Mouse (Mus musculus): Measurements from ENCODE around the gene Ppm1n. TPM values are rescaled to one million over a fixed set of nuclear protein-coding genes. Genes with fewer than 3 reads are reported as not detected.

Ppm1n gene
- polyA plus RNA-seq, 1 experiment = 0.05 TPM

- Histone ChIP-seq H3K79me2 (ENCODE audit: control insufficient read depth, insufficient read depth) (peaks cover 42% of the 10 kb centered on the region), H3K27me3 (ENCODE audit: control insufficient read depth, insufficient read depth, insufficient read length) (no peaks in the 10 kb centered on the region), H3K36me3 (ENCODE audit: control insufficient read depth, insufficient read depth) (peaks cover 5% of the 10 kb centered on the region), H3ac (ENCODE audit: control insufficient read depth, insufficient read length, low read depth) (no peak overlapping the region), H3K4me3 (ENCODE audit: insufficient read depth, poor library complexity, severe bottlenecking) (no peak overlapping the region), H3K79me3 (ENCODE audit: low read depth) (peaks cover 11% of the 10 kb centered on the region)
- TF ChIP-seq USF1 (IDR thresholded peaks at IDR 0.05; ENCODE audit: low read depth) = no peak
- TF ChIP-seq MYOD1 (IDR thresholded peaks at IDR 0.05; ENCODE audit: control insufficient read depth, insufficient read length, low read depth) = no peak
- no peak for TF ChIP-seq FOSL1 (IDR thresholded peaks at IDR 0.05; ENCODE audit: insufficient read depth, low read length, poor library complexity, severe bottlenecking)
- TF ChIP-seq CEBPB (IDR thresholded peaks at IDR 0.05; ENCODE audit: low read depth) = no peak
- no peak for TF ChIP-seq CTCF (IDR thresholded peaks at IDR 0.05; ENCODE audit: control insufficient read depth, insufficient read depth, insufficient read length)
- TF ChIP-seq MYOG (IDR thresholded peaks at IDR 0.05; ENCODE audit: control insufficient read depth, extremely low read depth, insufficient read length) = no peak
- no peak for TF ChIP-seq MAX (IDR thresholded peaks at IDR 0.05)
Measured at GRCm38 (mm10) chr7:19243858-19244257, 36.0 kb downstream of the Ppm1n start.

DNA sequence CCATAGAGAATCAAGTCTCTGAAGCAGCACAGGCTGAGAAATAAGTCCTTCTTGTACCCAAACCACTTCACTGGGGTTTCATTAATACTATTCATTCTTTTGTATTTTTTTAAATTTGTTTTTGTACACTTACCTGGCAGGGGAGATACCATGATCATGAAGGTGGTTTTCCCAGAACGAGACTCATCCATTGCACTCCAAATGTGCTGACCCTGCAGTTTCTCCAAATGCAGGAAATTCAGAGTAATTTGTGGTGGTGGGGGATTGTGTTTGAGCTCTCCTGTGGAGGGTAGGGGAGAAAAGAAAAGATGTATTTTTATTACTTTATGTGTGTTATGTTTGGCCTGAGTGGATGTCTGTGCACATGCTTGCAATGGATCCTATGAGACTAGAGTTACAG lies 37.9 kb downstream of the Ppm1n start:
- Histone ChIP-seq H3K36me3 (ENCODE audit: control insufficient read depth, insufficient read depth) (no peaks in the 10 kb centered on the region), H3K79me2 (ENCODE audit: control insufficient read depth, insufficient read depth) (peaks cover 49% of the 10 kb centered on the region), H3ac (ENCODE audit: control insufficient read depth, insufficient read length, low read depth) (no peak overlapping the region), H3K27me3 (ENCODE audit: control insufficient read depth, insufficient read depth, insufficient read length) (no peaks in the 10 kb centered on the region), H3K79me3 (ENCODE audit: low read depth) (peaks cover 13% of the 10 kb centered on the region), H3K4me3 (ENCODE audit: insufficient read depth, poor library complexity, severe bottlenecking) (no peak overlapping the region)
- no peak for TF ChIP-seq MYOD1 (IDR thresholded peaks at IDR 0.05; ENCODE audit: control insufficient read depth, insufficient read length, low read depth)
- TF ChIP-seq MYOG (IDR thresholded peaks at IDR 0.05; ENCODE audit: control insufficient read depth, extremely low read depth, insufficient read length) = no peak
- no peak for TF ChIP-seq MAX (IDR thresholded peaks at IDR 0.05)
- no peak for TF ChIP-seq CTCF (IDR thresholded peaks at IDR 0.05; ENCODE audit: control insufficient read depth, insufficient read depth, insufficient read length)
- TF ChIP-seq CEBPB (IDR thresholded peaks at IDR 0.05; ENCODE audit: low read depth) = no peak
- no peak for TF ChIP-seq USF1 (IDR thresholded peaks at IDR 0.05; ENCODE audit: low read depth)
- no peak for TF ChIP-seq FOSL1 (IDR thresholded peaks at IDR 0.05; ENCODE audit: insufficient read depth, low read length, poor library complexity, severe bottlenecking)

DNA sequence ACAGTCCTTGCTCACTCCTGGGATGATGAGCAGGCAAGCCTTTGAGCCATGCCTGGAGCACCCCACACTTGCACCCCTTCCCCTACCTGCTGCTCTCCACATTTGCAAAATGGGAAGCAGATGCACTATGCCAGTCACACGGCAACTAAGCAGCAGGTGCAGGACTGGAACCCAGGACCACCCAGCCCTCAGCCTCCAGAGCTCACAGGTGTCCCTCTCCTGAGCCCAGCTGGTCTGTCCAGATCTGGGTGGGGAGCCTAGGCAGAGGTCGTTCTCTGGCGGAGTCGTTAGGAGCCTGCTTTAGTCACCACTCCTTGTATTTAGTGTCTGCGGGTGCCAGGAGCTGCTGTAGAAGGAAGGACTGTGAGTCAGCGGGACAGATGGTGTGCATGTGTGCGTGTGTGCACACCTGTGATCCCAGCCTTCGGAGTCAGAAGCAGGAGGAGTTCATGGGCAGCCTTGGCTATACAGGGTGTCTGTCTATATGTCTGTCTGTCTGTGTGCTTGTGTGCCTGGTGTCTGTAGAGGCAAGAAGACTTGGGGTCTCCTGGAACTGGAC lies 38.9 kb downstream of the Ppm1n start:
- Histone ChIP-seq H3K79me3 (ENCODE audit: low read depth) (peaks cover 16% of the 10 kb centered on the region), H3K4me3 (ENCODE audit: insufficient read depth, poor library complexity, severe bottlenecking) (no peak overlapping the region), H3ac (ENCODE audit: control insufficient read depth, insufficient read length, low read depth) (no peak overlapping the region), H3K79me2 (ENCODE audit: control insufficient read depth, insufficient read depth) (peaks cover 58% of the 10 kb centered on the region), H3K27me3 (ENCODE audit: control insufficient read depth, insufficient read depth, insufficient read length) (no peaks in the 10 kb centered on the region), H3K36me3 (ENCODE audit: control insufficient read depth, insufficient read depth) (no peaks in the 10 kb centered on the region)
- TF ChIP-seq USF1 (IDR thresholded peaks at IDR 0.05; ENCODE audit: low read depth) (no peak), FOSL1 (IDR thresholded peaks at IDR 0.05; ENCODE audit: insufficient read depth, low read length, poor library complexity, severe bottlenecking) (no peak), MAX (IDR thresholded peaks at IDR 0.05) (no peak), MYOD1 (IDR thresholded peaks at IDR 0.05; ENCODE audit: control insufficient read depth, insufficient read length, low read depth) (no peak), CTCF (IDR thresholded peaks at IDR 0.05; ENCODE audit: control insufficient read depth, insufficient read depth, insufficient read length) (no peak), CEBPB (IDR thresholded peaks at IDR 0.05; ENCODE audit: low read depth) (no peak), MYOG (IDR thresholded peaks at IDR 0.05; ENCODE audit: control insufficient read depth, extremely low read depth, insufficient read length) (no peak)

GRCm38 (mm10) chr7:19239986-19240385 lies 39.9 kb downstream of the Ppm1n start:
- Histone ChIP-seq H3K4me3 (ENCODE audit: insufficient read depth, poor library complexity, severe bottlenecking) (no peak overlapping the region), H3K79me2 (ENCODE audit: control insufficient read depth, insufficient read depth) (peaks cover 68% of the 10 kb centered on the region), H3ac (ENCODE audit: control insufficient read depth, insufficient read length, low read depth) (no peak overlapping the region), H3K36me3 (ENCODE audit: control insufficient read depth, insufficient read depth) (no peaks in the 10 kb centered on the region), H3K27me3 (ENCODE audit: control insufficient read depth, insufficient read depth, insufficient read length) (no peaks in the 10 kb centered on the region), H3K79me3 (ENCODE audit: low read depth) (peaks cover 20% of the 10 kb centered on the region)
- TF ChIP-seq USF1 (IDR thresholded peaks at IDR 0.05; ENCODE audit: low read depth) (no peak), CEBPB (IDR thresholded peaks at IDR 0.05; ENCODE audit: low read depth) (no peak), MYOD1 (IDR thresholded peaks at IDR 0.05; ENCODE audit: control insufficient read depth, insufficient read length, low read depth) (no peak), MAX (IDR thresholded peaks at IDR 0.05) (no peak), FOSL1 (IDR thresholded peaks at IDR 0.05; ENCODE audit: insufficient read depth, low read length, poor library complexity, severe bottlenecking) (no peak), MYOG (IDR thresholded peaks at IDR 0.05; ENCODE audit: control insufficient read depth, extremely low read depth, insufficient read length) (no peak), CTCF (IDR thresholded peaks at IDR 0.05; ENCODE audit: control insufficient read depth, insufficient read depth, insufficient read length) (no peak)

GRCm38 (mm10) chr7:19239423-19239822 lies 40.4 kb downstream of the Ppm1n start:
- H3ac ChIP-seq (ENCODE audit: control insufficient read depth, insufficient read length, low read depth) = no peak overlapping the region
- H3K36me3 ChIP-seq (ENCODE audit: control insufficient read depth, insufficient read depth) = no peaks in the 10 kb centered on the region
- no peaks in the 10 kb centered on the region for H3K27me3 ChIP-seq (ENCODE audit: control insufficient read depth, insufficient read depth, insufficient read length)
- TF ChIP-seq CTCF (IDR thresholded peaks at IDR 0.05; ENCODE audit: control insufficient read depth, insufficient read depth, insufficient read length) (peak; percentile 55), USF1 (IDR thresholded peaks at IDR 0.05; ENCODE audit: low read depth) (no peak)
- no peak overlapping the region for H3K4me3 ChIP-seq (ENCODE audit: insufficient read depth, poor library complexity, severe bottlenecking)
- peaks cover 22% of the 10 kb centered on the region for H3K79me3 ChIP-seq (ENCODE audit: low read depth)
- peaks cover 72% of the 10 kb centered on the region for H3K79me2 ChIP-seq (ENCODE audit: control insufficient read depth, insufficient read depth)

GRCm38 (mm10) chr7:19238344-19238743 lies 41.5 kb downstream of the Ppm1n start:
- Histone ChIP-seq H3K79me2 (ENCODE audit: control insufficient read depth, insufficient read depth) (peaks cover 77% of the 10 kb centered on the region), H3K4me3 (ENCODE audit: insufficient read depth, poor library complexity, severe bottlenecking) (no peak overlapping the region), H3ac (ENCODE audit: control insufficient read depth, insufficient read length, low read depth) (no peak overlapping the region), H3K36me3 (ENCODE audit: control insufficient read depth, insufficient read depth) (no peaks in the 10 kb centered on the region), H3K27me3 (ENCODE audit: control insufficient read depth, insufficient read depth, insufficient read length) (no peaks in the 10 kb centered on the region), H3K79me3 (ENCODE audit: low read depth) (peaks cover 26% of the 10 kb centered on the region)
- TF ChIP-seq MAX (IDR thresholded peaks at IDR 0.05) (no peak), FOSL1 (IDR thresholded peaks at IDR 0.05; ENCODE audit: insufficient read depth, low read length, poor library complexity, severe bottlenecking) (no peak), CTCF (IDR thresholded peaks at IDR 0.05; ENCODE audit: control insufficient read depth, insufficient read depth, insufficient read length) (no peak), USF1 (IDR thresholded peaks at IDR 0.05; ENCODE audit: low read depth) (no peak), MYOG (IDR thresholded peaks at IDR 0.05; ENCODE audit: control insufficient read depth, extremely low read depth, insufficient read length) (no peak), MYOD1 (IDR thresholded peaks at IDR 0.05; ENCODE audit: control insufficient read depth, insufficient read length, low read depth) (no peak), CEBPB (IDR thresholded peaks at IDR 0.05; ENCODE audit: low read depth) (no peak)

Data from C2C12 (cell line).